Mouse (Mus musculus) kidney, adult 8-10 months (tissue): ENCODE measurements around the gene Nacc2.

Experiments
- DNase-seq, 2 experiments: peaks; one replicate each; pipeline ENCODE4 v3.0.0; 2022

The Nacc2 gene

GRCm38 (mm10) chr2:26091771-26092393 is 31.1 kb downstream of the Nacc2 start:
- DNase-seq, result no peak

- DNase-seq, result no peak
These were observed 31.9 kb downstream of the Nacc2 start for GRCm38 (mm10) chr2:26090876-26091770.

- no peak for DNase-seq
These were observed 34.0 kb downstream of the Nacc2 start for GRCm38 (mm10) chr2:26089005-26089404.

- DNase-seq, result no peak
These were observed 36.0 kb downstream of the Nacc2 start for GRCm38 (mm10) chr2:26086926-26087600.

- DNase-seq, result no peak
These were observed 36.5 kb downstream of the Nacc2 start for GRCm38 (mm10) chr2:26086505-26086904.

- DNase-seq, result no peak
These were observed 40.1 kb downstream of the Nacc2 start for GRCm38 (mm10) chr2:26082883-26083282.

GRCm38 (mm10) chr2:26080830-26081229 is 42.2 kb downstream of the Nacc2 start:
- DNase-seq, result no peak

GRCm38 (mm10) chr2:26079409-26079808 is 43.6 kb downstream of the Nacc2 start:
- DNase-seq, result no peak

- no peak for DNase-seq
These were observed 46.0 kb downstream of the Nacc2 start for GRCm38 (mm10) chr2:26077068-26077467.

- DNase-seq, result no peak
These were observed 46.9 kb downstream of the Nacc2 start for GRCm38 (mm10) chr2:26076121-26076520.

GRCm38 (mm10) chr2:26074551-26074950 is 48.5 kb downstream of the Nacc2 start:
- no peak for DNase-seq

GRCm38 (mm10) chr2:26068592-26068991 is 54.4 kb downstream of the Nacc2 start:
- no peak for DNase-seq

- DNase-seq, result no peak
These were observed 54.8 kb downstream of the Nacc2 start for GRCm38 (mm10) chr2:26068175-26068574.

- no peak for DNase-seq
These were observed 56.5 kb downstream of the Nacc2 start for GRCm38 (mm10) chr2:26066527-26066926.

GRCm38 (mm10) chr2:26062742-26063427 is 60.1 kb downstream of the Nacc2 start:
- no peak for DNase-seq

GRCm38 (mm10) chr2:26062241-26062640 is 60.8 kb downstream of the Nacc2 start:
- DNase-seq, result no peak

GRCm38 (mm10) chr2:26061018-26061666 is 61.9 kb downstream of the Nacc2 start:
- no peak for DNase-seq

GRCm38 (mm10) chr2:26057053-26057452 is 66.0 kb downstream of the Nacc2 start:
- no peak for DNase-seq

- no peak for DNase-seq
These were observed 66.8 kb downstream of the Nacc2 start for GRCm38 (mm10) chr2:26056226-26056625.

- DNase-seq, result no peak
These were observed 67.3 kb downstream of the Nacc2 start for GRCm38 (mm10) chr2:26055747-26056102.

GRCm38 (mm10) chr2:26055046-26055746 is 67.8 kb downstream of the Nacc2 start:
- DNase-seq, result peak; percentile 60 to 63

GRCm38 (mm10) chr2:26052806-26053205 is 70.2 kb downstream of the Nacc2 start:
- DNase-seq, result no peak
